Mouse (Mus musculus) stomach, postnatal 0 days (tissue): ENCODE measurements around the gene Tpcn1.

Experiments
- CTCF ChIP-seq: IDR thresholded peaks from 2 replicates; pipeline ENCODE4 v1.5.1; 2016; ENCODE audit warnings: antibody characterized with exemption, low read depth, mild to moderate bottlenecking, moderate library complexity
- EP300 ChIP-seq: optimal IDR thresholded peaks from 2 replicates; pipeline ENCODE3; 2016; ENCODE audit warnings: antibody characterized with exemption

DNA sequence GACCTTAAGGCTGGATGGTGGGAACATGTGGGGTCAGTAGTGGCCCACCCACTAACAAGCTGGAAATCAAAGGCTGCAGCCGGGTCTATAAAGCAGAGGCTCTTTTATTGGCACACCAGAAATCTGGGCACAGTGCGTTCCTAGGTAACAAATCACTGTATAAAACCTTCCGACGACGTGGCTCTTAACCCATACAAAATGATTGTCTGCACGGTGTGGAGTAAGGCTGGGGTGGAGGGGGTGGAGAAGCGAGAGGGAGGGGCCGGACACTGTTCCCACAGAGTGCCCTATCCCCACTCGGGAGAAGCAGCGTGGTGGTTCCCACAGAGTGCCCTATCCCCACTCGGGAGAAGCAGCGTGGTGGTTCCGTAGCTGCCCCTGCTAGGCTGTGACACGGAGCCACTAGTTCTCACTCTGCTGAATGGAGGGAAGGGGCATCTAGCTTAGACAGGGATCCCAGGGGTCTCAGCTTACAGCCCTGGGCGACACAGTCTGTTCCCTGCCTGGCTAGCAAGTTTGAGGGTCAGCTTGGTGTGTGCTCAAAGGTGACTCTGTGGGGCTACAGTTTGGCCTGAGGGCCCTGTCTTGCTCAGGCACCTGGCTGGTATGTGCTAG, 54.3 kb downstream of the Tpcn1 start:
- TF ChIP-seq CTCF (no peak), EP300 (no peak)
